Mouse (Mus musculus) hindbrain, embryonic 14.5 days (tissue): ENCODE measurements around the gene Tsc1. TPM values are rescaled to one million over a fixed set of nuclear protein-coding genes. Genes with fewer than 3 reads are reported as not detected.
A peak's percentile ranks its signal among the peaks of the same experiment; 100 is the strongest.

Experiments
- ATAC-seq: fragments of 200-750 bp; cut with Nextera tagmentation; 2 replicates; pipeline ENCODE4 v1.8.0; 2017; ENCODE audit warnings: moderate number of reproducible peaks, mild to moderate bottlenecking, moderate TSS enrichment, moderate library complexity; ENCODE audit not compliant: low FRiP score
- DNase-seq: peaks from one replicate; pipeline ENCODE4 v3.0.0-alpha.2; 2015; ENCODE audit warnings: low spot score
- H3K27ac ChIP-seq: fragments of 300-500 bp; sonication (generic); 2 replicates; pipeline ENCODE4 v1.5.1; 2014; ENCODE audit warnings: mild to moderate bottlenecking, moderate library complexity
- H3K27me3 ChIP-seq: fragments of 300-500 bp; sonication (generic); 2 replicates; pipeline ENCODE4 v1.6.1; 2014; ENCODE audit warnings: mild to moderate bottlenecking, low read length, mixed read lengths; ENCODE audit not compliant: control insufficient read depth, insufficient read depth
- H3K36me3 ChIP-seq: fragments of 300-500 bp; sonication (generic); replicated peaks from 2 replicates; pipeline ENCODE4 v1.6.1; 2014; ENCODE audit not compliant: control insufficient read depth, insufficient read depth
- H3K4me1 ChIP-seq: fragments of 300-500 bp; sonication (generic); replicated peaks from 2 replicates; pipeline ENCODE4 v1.6.1; 2014; ENCODE audit warnings: antibody characterized with exemption, low read length, mixed read lengths; ENCODE audit not compliant: control insufficient read depth, insufficient read depth
- H3K4me2 ChIP-seq: fragments of 300-500 bp; sonication (generic); replicated peaks from 2 replicates; pipeline ENCODE4 v1.6.1; 2014; ENCODE audit warnings: mild to moderate bottlenecking, moderate library complexity
- H3K4me3 ChIP-seq: fragments of 300-500 bp; sonication (generic); replicated peaks from 2 replicates; pipeline ENCODE4 v1.5.1; 2014; ENCODE audit warnings: mild to moderate bottlenecking, low read length
- H3K9ac ChIP-seq: fragments of 300-500 bp; sonication (generic); 2 replicates; pipeline ENCODE4 v1.6.1; 2014
- H3K9me3 ChIP-seq: fragments of 300-500 bp; sonication (generic); 2 replicates; pipeline ENCODE4 v1.6.1; 2016; ENCODE audit warnings: low read length; ENCODE audit not compliant: control insufficient read depth
- WGBS: fragments of 180-500 bp; shearing (Covaris S2); extraction: QIAGEN DNeasy Blood & Tissue Kit; methylation state at CpG from one replicate; pipeline ENCODE4 v1.1.7; 2014; 5-methylcytosine and 5-hydroxymethylcytosine counted together
- polyA plus RNA-seq: library from polyadenylated mRNA; unstranded; fragments of >200 nt; fragmentation: Nextera tagmentation; extraction: Ambion mirVana; gene quantifications from 2 replicates; pipeline ENCODE4 v1.2.1, GENCODE M21; 2014

Tsc1 gene
- polyA plus RNA-seq, 1 experiment from 2014 or later, result 29.2 TPM

- ATAC-seq (no peak), DNase-seq (no peak)
- WGBS, result 82% methylated on average over 9 of the region's 9 CpGs
- Histone ChIP-seq H3K9ac (no peak overlapping the region), H3K9me3 (no peaks in the 10 kb centered on the region), H3K4me2 (no peak overlapping the region), H3K27me3 (no peaks in the 10 kb centered on the region), H3K4me3 (no peak overlapping the region), H3K27ac (no peak overlapping the region), H3K36me3 (no peaks in the 10 kb centered on the region), H3K4me1 (peaks cover 13% of the 10 kb centered on the region)
Measured at GRCm38 (mm10) chr2:28637106-28637845, 3.8 kb upstream of the Tsc1 start.

DNA sequence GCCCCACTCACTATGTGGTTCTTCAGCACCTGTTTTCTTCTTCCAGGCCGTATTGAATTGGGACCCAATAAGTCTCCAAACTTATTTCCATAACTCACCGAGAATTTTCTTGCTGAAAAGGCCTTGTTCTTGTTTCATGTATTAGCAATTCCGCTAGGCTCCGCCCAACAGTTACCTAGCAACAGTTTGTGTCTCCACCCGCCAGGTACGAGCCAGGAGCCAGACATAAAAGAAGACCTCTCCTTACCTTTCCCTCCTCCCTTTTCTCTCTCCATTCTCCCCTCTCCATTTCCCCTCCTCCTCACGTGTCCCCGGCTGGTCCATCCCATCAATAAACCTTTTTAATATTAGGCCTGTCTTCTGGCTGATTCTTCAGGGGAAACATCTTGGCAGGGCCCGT lies 2.7 kb upstream of the Tsc1 start:
- Histone ChIP-seq H3K4me3 (no peak overlapping the region), H3K36me3 (no peaks in the 10 kb centered on the region), H3K4me2 (peak overlapping the region; percentile 35), H3K4me1 (peaks cover 22% of the 10 kb centered on the region), H3K9me3 (no peaks in the 10 kb centered on the region), H3K27ac (no peak overlapping the region), H3K9ac (no peak overlapping the region), H3K27me3 (no peaks in the 10 kb centered on the region)
- ATAC-seq (no peak), DNase-seq (no peak)
- WGBS, result 20% methylated on average over 9 of the region's 9 CpGs

GRCm38 (mm10) chr2:28638886-28639285 lies 2.1 kb upstream of the Tsc1 start:
- no peak overlapping the region for H3K4me3 ChIP-seq
- H3K27me3 ChIP-seq, result no peaks in the 10 kb centered on the region
- 8% methylated on average over 9 of the region's 9 CpGs for WGBS

DNA sequence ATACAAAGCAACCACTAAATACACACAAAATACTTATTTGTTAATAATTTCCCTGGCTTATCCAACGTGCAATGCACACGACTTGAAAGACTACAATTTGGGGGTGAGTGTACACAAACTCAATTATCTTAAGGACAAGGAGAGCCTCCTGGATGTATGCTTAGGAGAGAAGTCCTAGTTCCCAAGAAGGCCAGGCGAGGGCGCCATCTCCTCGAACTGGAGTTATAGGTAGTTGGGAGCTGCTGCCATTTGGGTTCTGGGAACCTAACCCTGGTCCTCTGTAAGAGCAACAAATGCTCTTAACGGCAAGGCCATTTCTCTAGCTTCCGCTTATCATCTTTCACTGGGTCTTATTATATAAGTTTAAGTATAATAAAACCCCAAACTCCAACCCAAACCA lies 1.2 kb upstream of the Tsc1 start:
- Histone ChIP-seq H3K27ac (no peak overlapping the region), H3K4me3 (no peak overlapping the region), H3K9me3 (no peaks in the 10 kb centered on the region), H3K9ac (no peak overlapping the region), H3K4me2 (no peak overlapping the region), H3K4me1 (peaks cover 27% of the 10 kb centered on the region), H3K36me3 (no peaks in the 10 kb centered on the region), H3K27me3 (no peaks in the 10 kb centered on the region)
- DNase-seq (no peak), ATAC-seq (no peak)
- 53% methylated on average over 7 of the region's 7 CpGs for WGBS

More at GRCm38 (mm10) chr2:28638886-28639285, 2.1 kb upstream of the Tsc1 start:
- peaks cover 26% of the 10 kb centered on the region for H3K4me1 ChIP-seq
- DNase-seq (no peak), ATAC-seq (no peak)
- no peak overlapping the region for H3K27ac ChIP-seq
- peak overlapping the region; percentile 35 for H3K4me2 ChIP-seq
- no peak overlapping the region for H3K9ac ChIP-seq
- no peaks in the 10 kb centered on the region for H3K9me3 ChIP-seq
- H3K36me3 ChIP-seq, result no peaks in the 10 kb centered on the region

DNA sequence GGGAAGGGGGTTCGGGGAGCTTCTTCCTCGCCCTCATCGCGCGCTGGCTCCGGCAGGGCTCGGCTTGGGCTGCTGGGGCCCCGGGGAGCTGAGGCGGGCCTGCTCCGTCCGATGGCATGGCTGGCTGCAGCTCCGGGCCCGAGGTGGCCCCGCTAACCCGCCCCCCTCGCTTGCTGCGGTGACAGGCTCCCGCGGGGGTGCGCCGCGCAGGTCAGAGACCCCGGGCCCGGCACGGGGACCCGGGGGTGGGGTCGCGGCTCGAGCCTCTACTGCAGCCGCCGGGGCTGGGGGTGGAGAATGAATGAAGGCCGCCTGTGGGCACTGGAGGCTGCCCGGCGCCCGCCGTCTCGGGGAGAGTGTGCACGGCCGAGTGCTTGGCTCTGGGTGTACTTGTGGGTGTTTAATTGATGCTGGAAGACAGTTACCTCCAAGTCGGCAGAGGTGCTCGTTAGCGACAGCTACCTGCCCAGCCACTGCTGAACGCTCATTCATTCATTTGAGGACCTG lies 460 bp downstream of the Tsc1 start:
- Histone ChIP-seq H3K9ac (peak overlapping the region; percentile 94), H3K27me3 (no peaks in the 10 kb centered on the region), H3K4me1 (peaks cover 27% of the 10 kb centered on the region), H3K4me3 (peak overlapping the region; percentile 98), H3K4me2 (peak overlapping the region; percentile 63), H3K36me3 (no peaks in the 10 kb centered on the region), H3K9me3 (no peaks in the 10 kb centered on the region), H3K27ac (peak overlapping the region; percentile 95)
- DNase-seq (no peak), ATAC-seq (peak; percentile 75)
- 1% methylated on average over 43 of the region's 43 CpGs for WGBS

DNA sequence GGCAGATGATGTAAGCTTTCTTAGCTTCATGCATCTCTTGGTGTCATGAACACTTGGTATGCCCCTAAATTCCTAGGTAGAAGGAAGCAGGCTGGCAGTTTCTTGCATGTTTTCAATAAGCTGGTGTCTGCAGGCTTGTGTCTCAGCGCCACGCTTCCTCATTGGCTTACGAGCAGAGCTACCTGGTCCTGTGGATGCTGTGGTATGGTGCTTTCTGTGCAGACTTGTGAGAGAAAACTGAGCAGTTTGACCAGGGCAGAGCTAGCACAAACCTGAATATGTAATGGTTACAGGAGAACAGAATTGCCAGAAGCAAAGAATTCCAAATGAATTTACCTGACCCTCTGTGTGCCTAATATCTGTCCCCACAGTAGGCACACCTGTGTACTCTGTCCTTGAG lies 2.1 kb downstream of the Tsc1 start:
- Histone ChIP-seq H3K4me2 (peak overlapping the region; percentile 63), H3K4me1 (peaks cover 27% of the 10 kb centered on the region), H3K4me3 (peak overlapping the region; percentile 98; the same call in 1 of the 2 replicates), H3K36me3 (no peaks in the 10 kb centered on the region), H3K27ac (no peak overlapping the region), H3K9ac (no peak overlapping the region; the same call in 1 of the 2 replicates), H3K27me3 (no peaks in the 10 kb centered on the region), H3K9me3 (no peaks in the 10 kb centered on the region)
- 81% methylated on average over 3 of the region's 3 CpGs for WGBS
- ATAC-seq (no peak), DNase-seq (no peak)

GRCm38 (mm10) chr2:28650526-28650925 lies 9.5 kb downstream of the Tsc1 start:
- no peak overlapping the region for H3K4me3 ChIP-seq

GRCm38 (mm10) chr2:28653351-28653750 lies 12.3 kb downstream of the Tsc1 start:
- WGBS, result 95% methylated on average over 7 of the region's 7 CpGs
- no peak overlapping the region for H3K9ac ChIP-seq
- no peak overlapping the region for H3K4me2 ChIP-seq
- peaks cover 37% of the 10 kb centered on the region for H3K36me3 ChIP-seq
- no peak overlapping the region for H3K27ac ChIP-seq
- H3K4me1 ChIP-seq, result no peaks in the 10 kb centered on the region
- no peak overlapping the region for H3K4me3 ChIP-seq
- no peaks in the 10 kb centered on the region for H3K27me3 ChIP-seq
- no peak for ATAC-seq
- H3K9me3 ChIP-seq, result no peaks in the 10 kb centered on the region
- DNase-seq, result no peak

More at GRCm38 (mm10) chr2:28650526-28650925, 9.5 kb downstream of the Tsc1 start:
- Histone ChIP-seq H3K9ac (no peak overlapping the region), H3K9me3 (no peaks in the 10 kb centered on the region), H3K27me3 (no peaks in the 10 kb centered on the region), H3K4me2 (no peak overlapping the region), H3K36me3 (peaks cover 16% of the 10 kb centered on the region), H3K27ac (no peak overlapping the region), H3K4me1 (no peaks in the 10 kb centered on the region)
- DNase-seq (no peak), ATAC-seq (no peak)

- H3K36me3 ChIP-seq, result peaks cover 46% of the 10 kb centered on the region
- H3K4me2 ChIP-seq, result no peak overlapping the region
- no peaks in the 10 kb centered on the region for H3K27me3 ChIP-seq
- DNase-seq (no peak), ATAC-seq (no peak)
- H3K4me3 ChIP-seq, result no peak overlapping the region
- H3K4me1 ChIP-seq, result no peaks in the 10 kb centered on the region
- WGBS, result 66% methylated on average over 2 of the region's 2 CpGs
- H3K27ac ChIP-seq, result no peak overlapping the region
- no peaks in the 10 kb centered on the region for H3K9me3 ChIP-seq
- H3K9ac ChIP-seq, result no peak overlapping the region
Measured at GRCm38 (mm10) chr2:28654295-28654694, 13.3 kb downstream of the Tsc1 start.
